Mouse (Mus musculus): Measurements from ENCODE around the gene Theg. TPM values are rescaled to one million over a fixed set of nuclear protein-coding genes. Genes with fewer than 3 reads are reported as not detected.

Theg gene
- polyA plus RNA-seq, 1 experiment from 2014 or later, result not detected

GRCm38 (mm10) chr10:79597936-79598230 is 10.8 kb upstream of the Theg start:
- ATAC-seq (replicated peaks; ENCODE audit: low FRiP score, low TSS enrichment, low read depth), result no peak
- H3K9ac ChIP-seq (ENCODE audit: low read length), result no peak overlapping the region
- WGBS, result 75% methylated on average over 4 of the region's 4 CpGs

GRCm38 (mm10) chr10:79597051-79597935 is 10.2 kb upstream of the Theg start:
- no peaks in the 10 kb centered on the region for H3K9me3 ChIP-seq (ENCODE audit: control insufficient read depth, low read length)
- H3K4me1 ChIP-seq (replicated peaks; ENCODE audit: control insufficient read depth, insufficient read depth, low read length), result no peaks in the 10 kb centered on the region
- no peak for ATAC-seq (replicated peaks; ENCODE audit: low FRiP score, low TSS enrichment, low read depth)
- no peak overlapping the region for H3K9ac ChIP-seq (ENCODE audit: low read length)
- DNase-seq (ENCODE audit: low spot score), result no peak
- no peak overlapping the region for H3K4me2 ChIP-seq (ENCODE audit: low read length)
- H3K27me3 ChIP-seq (replicated peaks; ENCODE audit: control insufficient read depth, insufficient read depth, low read length), result no peaks in the 10 kb centered on the region
- no peak overlapping the region for H3K27ac ChIP-seq (ENCODE audit: low read depth)
- H3K36me3 ChIP-seq (ENCODE audit: control insufficient read depth, insufficient read depth, low read length), result no peaks in the 10 kb centered on the region
- 40% methylated on average over 13 of the region's 13 CpGs for WGBS
- H3K4me3 ChIP-seq (ENCODE audit: low read depth, low read length), result no peak overlapping the region

More at GRCm38 (mm10) chr10:79597936-79598230, 10.8 kb upstream of the Theg start:
- Histone ChIP-seq H3K36me3 (ENCODE audit: control insufficient read depth, insufficient read depth, low read length) (no peaks in the 10 kb centered on the region), H3K4me3 (ENCODE audit: low read depth, low read length) (no peak overlapping the region), H3K27me3 (replicated peaks; ENCODE audit: control insufficient read depth, insufficient read depth, low read length) (no peaks in the 10 kb centered on the region), H3K4me2 (ENCODE audit: low read length) (no peak overlapping the region), H3K9me3 (ENCODE audit: control insufficient read depth, low read length) (no peaks in the 10 kb centered on the region), H3K27ac (ENCODE audit: low read depth) (no peak overlapping the region), H3K4me1 (replicated peaks; ENCODE audit: control insufficient read depth, insufficient read depth, low read length) (no peaks in the 10 kb centered on the region)
- DNase-seq (ENCODE audit: low spot score), result no peak

GRCm38 (mm10) chr10:79595590-79595929 is 8.4 kb upstream of the Theg start:
- Histone ChIP-seq H3K4me2 (ENCODE audit: low read length) (no peak overlapping the region), H3K27me3 (replicated peaks; ENCODE audit: control insufficient read depth, insufficient read depth, low read length) (no peaks in the 10 kb centered on the region), H3K4me3 (ENCODE audit: low read depth, low read length) (no peak overlapping the region), H3K4me1 (replicated peaks; ENCODE audit: control insufficient read depth, insufficient read depth, low read length) (no peaks in the 10 kb centered on the region), H3K27ac (ENCODE audit: low read depth) (no peak overlapping the region), H3K9ac (ENCODE audit: low read length) (no peak overlapping the region), H3K36me3 (ENCODE audit: control insufficient read depth, insufficient read depth, low read length) (no peaks in the 10 kb centered on the region), H3K9me3 (ENCODE audit: control insufficient read depth, low read length) (no peaks in the 10 kb centered on the region)
- 0 out of 2 replicates have a peak, but pooled peaks have one; percentile 14 for ATAC-seq (replicated peaks; ENCODE audit: low FRiP score, low TSS enrichment, low read depth)
- 59% methylated on average over 8 of the region's 8 CpGs for WGBS
- no peak for DNase-seq (ENCODE audit: low spot score)

DNA sequence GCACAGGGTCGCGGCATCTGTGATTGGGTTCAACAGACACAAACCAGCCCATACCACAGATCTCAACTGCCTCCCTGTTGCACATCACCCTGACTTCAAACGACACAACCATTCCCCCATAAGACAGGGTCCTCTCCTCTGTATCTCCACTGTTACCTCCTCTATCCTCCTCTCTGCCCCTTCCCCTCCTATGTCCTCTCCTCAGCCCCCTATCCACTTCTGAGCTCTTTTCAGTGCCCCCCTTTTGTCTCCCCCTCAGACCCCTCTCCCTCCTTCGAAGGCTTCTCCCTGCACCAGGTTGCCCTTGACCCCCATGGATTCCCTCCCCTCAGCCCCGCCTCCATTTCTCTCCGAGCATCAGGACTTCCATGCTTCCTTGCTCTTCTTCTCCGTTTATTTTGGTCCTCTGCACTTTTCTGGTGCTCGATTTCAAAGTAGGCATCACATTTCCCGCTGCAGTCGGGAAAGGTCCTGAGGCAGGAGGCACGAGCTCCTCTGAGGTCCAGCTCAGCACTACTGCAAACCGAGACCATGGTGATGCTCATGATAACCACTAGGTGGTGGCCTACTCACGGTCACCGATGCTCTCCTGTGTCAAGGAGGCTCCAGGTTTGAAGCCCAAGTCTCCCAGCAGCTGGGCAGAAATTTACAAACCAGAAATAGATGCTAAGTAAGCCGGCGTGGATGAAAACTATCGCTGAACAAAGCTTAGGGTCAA is 7.9 kb upstream of the Theg start:
- 0 out of 2 replicates have a peak, but pooled peaks have one; percentile 82 for ATAC-seq (replicated peaks; ENCODE audit: low FRiP score, low TSS enrichment, low read depth)
- WGBS, result 15% methylated on average over 17 of the region's 17 CpGs
- Histone ChIP-seq H3K36me3 (ENCODE audit: control insufficient read depth, insufficient read depth, low read length) (no peaks in the 10 kb centered on the region), H3K9ac (ENCODE audit: low read length) (no peak overlapping the region), H3K9me3 (ENCODE audit: control insufficient read depth, low read length) (no peaks in the 10 kb centered on the region), H3K4me1 (replicated peaks; ENCODE audit: control insufficient read depth, insufficient read depth, low read length) (no peaks in the 10 kb centered on the region), H3K27me3 (replicated peaks; ENCODE audit: control insufficient read depth, insufficient read depth, low read length) (no peaks in the 10 kb centered on the region), H3K4me3 (ENCODE audit: low read depth, low read length) (no peak overlapping the region), H3K4me2 (ENCODE audit: low read length) (no peak overlapping the region), H3K27ac (ENCODE audit: low read depth) (no peak overlapping the region)
- DNase-seq (ENCODE audit: low spot score), result peak; percentile 77

GRCm38 (mm10) chr10:79594111-79594510 is 7.0 kb upstream of the Theg start:
- no peaks in the 10 kb centered on the region for H3K36me3 ChIP-seq (ENCODE audit: control insufficient read depth, insufficient read depth, low read length)
- WGBS, result 53% methylated on average over 6 of the region's 6 CpGs
- ATAC-seq (replicated peaks; ENCODE audit: low FRiP score, low TSS enrichment, low read depth), result no peak

DNA sequence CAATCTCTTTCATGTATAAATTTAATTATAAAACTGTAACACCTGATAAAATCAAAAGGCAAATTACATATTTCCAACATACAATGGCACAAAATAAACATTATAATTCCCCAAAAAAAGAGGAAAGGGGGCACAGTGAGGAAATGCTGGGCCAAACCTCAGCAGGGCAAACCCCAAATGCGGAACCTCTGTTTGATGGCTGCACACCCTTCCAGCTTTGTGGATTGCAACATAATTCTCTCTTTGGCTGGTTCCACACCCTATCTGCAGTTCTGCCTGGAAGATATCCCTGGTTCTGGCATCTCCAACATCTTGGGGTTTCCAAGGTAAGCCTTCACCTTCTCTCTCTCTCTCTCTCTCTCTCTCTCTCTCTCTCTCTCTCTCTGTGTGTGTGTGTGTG is 3.6 kb upstream of the Theg start:
- DNase-seq (ENCODE audit: low spot score) (no peak), ATAC-seq (replicated peaks; ENCODE audit: low FRiP score, low TSS enrichment, low read depth) (no peak)
- H3K4me3 ChIP-seq (ENCODE audit: low read depth, low read length), result no peak overlapping the region
- no peak overlapping the region for H3K9ac ChIP-seq (ENCODE audit: low read length)
- no peaks in the 10 kb centered on the region for H3K36me3 ChIP-seq (ENCODE audit: control insufficient read depth, insufficient read depth, low read length)
- H3K9me3 ChIP-seq (ENCODE audit: control insufficient read depth, low read length), result no peaks in the 10 kb centered on the region
- no peaks in the 10 kb centered on the region for H3K27me3 ChIP-seq (replicated peaks; ENCODE audit: control insufficient read depth, insufficient read depth, low read length)
- H3K4me2 ChIP-seq (ENCODE audit: low read length), result no peak overlapping the region
- H3K27ac ChIP-seq (ENCODE audit: low read depth), result no peak overlapping the region
- WGBS, result 85% methylated on average over 1 of the region's 1 CpGs
- no peaks in the 10 kb centered on the region for H3K4me1 ChIP-seq (replicated peaks; ENCODE audit: control insufficient read depth, insufficient read depth, low read length)

More at GRCm38 (mm10) chr10:79594111-79594510, 7.0 kb upstream of the Theg start:
- no peak overlapping the region for H3K4me2 ChIP-seq (ENCODE audit: low read length)
- no peaks in the 10 kb centered on the region for H3K9me3 ChIP-seq (ENCODE audit: control insufficient read depth, low read length)
- H3K9ac ChIP-seq (ENCODE audit: low read length), result no peak overlapping the region
- no peak overlapping the region for H3K4me3 ChIP-seq (ENCODE audit: low read depth, low read length)
- no peaks in the 10 kb centered on the region for H3K4me1 ChIP-seq (replicated peaks; ENCODE audit: control insufficient read depth, insufficient read depth, low read length)
- H3K27ac ChIP-seq (ENCODE audit: low read depth), result no peak overlapping the region
- no peak for DNase-seq (ENCODE audit: low spot score)
- no peaks in the 10 kb centered on the region for H3K27me3 ChIP-seq (replicated peaks; ENCODE audit: control insufficient read depth, insufficient read depth, low read length)

- ATAC-seq (replicated peaks; ENCODE audit: low FRiP score, low TSS enrichment, low read depth) (peak; percentile 62; the same call in 1 of the 2 replicates), DNase-seq (ENCODE audit: low spot score) (no peak)
- Histone ChIP-seq H3K9me3 (ENCODE audit: control insufficient read depth, low read length) (no peaks in the 10 kb centered on the region), H3K4me2 (ENCODE audit: low read length) (no peak overlapping the region), H3K4me1 (replicated peaks; ENCODE audit: control insufficient read depth, insufficient read depth, low read length) (no peaks in the 10 kb centered on the region), H3K4me3 (ENCODE audit: low read depth, low read length) (no peak overlapping the region), H3K27me3 (replicated peaks; ENCODE audit: control insufficient read depth, insufficient read depth, low read length) (no peaks in the 10 kb centered on the region), H3K36me3 (ENCODE audit: control insufficient read depth, insufficient read depth, low read length) (no peaks in the 10 kb centered on the region), H3K9ac (ENCODE audit: low read length) (no peak overlapping the region), H3K27ac (ENCODE audit: low read depth) (no peak overlapping the region)
- 58% methylated on average over 4 of the region's 4 CpGs for WGBS
Measured at GRCm38 (mm10) chr10:79587752-79588126, 608 bp upstream of the Theg start.

- no peaks in the 10 kb centered on the region for H3K4me1 ChIP-seq (replicated peaks; ENCODE audit: control insufficient read depth, insufficient read depth, low read length)
Measured at GRCm38 (mm10) chr10:79586243-79586642, 888 bp downstream of the Theg start.

More at GRCm38 (mm10) chr10:79586243-79586642, 888 bp downstream of the Theg start:
- WGBS, result 66% methylated on average over 8 of the region's 8 CpGs
- Histone ChIP-seq H3K36me3 (ENCODE audit: control insufficient read depth, insufficient read depth, low read length) (no peaks in the 10 kb centered on the region), H3K4me2 (ENCODE audit: low read length) (no peak overlapping the region), H3K9ac (ENCODE audit: low read length) (no peak overlapping the region), H3K4me3 (ENCODE audit: low read depth, low read length) (no peak overlapping the region), H3K27ac (ENCODE audit: low read depth) (no peak overlapping the region), H3K9me3 (ENCODE audit: control insufficient read depth, low read length) (no peaks in the 10 kb centered on the region), H3K27me3 (replicated peaks; ENCODE audit: control insufficient read depth, insufficient read depth, low read length) (no peaks in the 10 kb centered on the region)
- no peak for DNase-seq (ENCODE audit: low spot score)
- no peak for ATAC-seq (replicated peaks; ENCODE audit: low FRiP score, low TSS enrichment, low read depth)
